10 mouse cellular contexts compared by ENCODE assay signal in the genomic region with DNA sequence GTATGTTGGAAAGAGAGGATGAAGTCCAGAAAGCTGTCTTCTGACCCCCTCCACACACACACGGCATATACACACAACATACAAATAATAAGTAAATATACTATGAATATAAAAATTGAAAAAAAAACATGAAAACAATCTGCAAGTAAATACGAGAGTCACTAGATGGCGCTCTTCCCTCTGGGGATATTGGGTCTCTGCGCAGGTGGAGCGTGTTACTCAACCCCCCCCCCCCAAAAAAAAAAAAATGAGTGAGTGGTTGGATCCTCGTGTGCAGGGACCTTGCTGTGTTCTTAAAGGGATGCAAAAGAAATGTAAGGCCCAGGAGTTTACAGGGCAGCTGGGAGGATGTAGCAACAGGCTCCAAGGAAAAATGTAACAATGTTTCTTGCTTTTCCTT. TPM values are rescaled to one million over a fixed set of nuclear protein-coding genes. Genes with fewer than 3 reads are reported as not detected.
DNase-seq lines count a peak whose midpoint lies in the region; ATAC-seq and TF ChIP-seq lines count a peak whose summit lies in the region.
"Had no signal": no experiment of that assay in that cellular context is flagged by ENCODE, and none has a peak within 500 bp of the region (broad histone marks: within the 10 kb centered on the region; RNA-seq: fewer than 3 reads in every experiment).

No protein-coding gene starts in this region.

- H3K4me1 ChIP-seq in forebrain, embryonic 12.5 days = peaks cover 11% of the 10 kb centered on the region
- H3K4me1 ChIP-seq in forebrain, embryonic 13.5 days = peaks cover 7% of the 10 kb centered on the region
- peaks cover 4% of the 10 kb centered on the region for H3K4me1 ChIP-seq in limb, embryonic 11.5 days (ENCODE audit: control insufficient read depth, insufficient read depth, low read length)
- H3K4me1 ChIP-seq in limb, embryonic 10.5 days = peaks cover 10% of the 10 kb centered on the region
- H3K4me1 ChIP-seq in embryonic facial prominence, embryonic 14.5 days (ENCODE audit: control insufficient read depth, insufficient read depth, low read length) = peaks cover 5% of the 10 kb centered on the region; the same call in 1 of the 2 replicates

- CTCF ChIA-PET in Patski (lab: Charles Lee) = interaction anchor here (0.8 to 1.3 kb wide), 5 partner anchors 11 to 74 kb away, joined by 3 to 5 read pairs (median 4); a partner anchor contains a TSS

- H3K36me3 ChIP-seq in forebrain, embryonic 12.5 days (replicated peaks) = no peaks in the 10 kb centered on the region
- H3K36me3 ChIP-seq in forebrain, embryonic 13.5 days (ENCODE audit: poor library complexity, severe bottlenecking) = no peaks in the 10 kb centered on the region
- H3K36me3 ChIP-seq in limb, embryonic 11.5 days (ENCODE audit: control insufficient read depth, insufficient read depth, low read length) = no peaks in the 10 kb centered on the region
- no peaks in the 10 kb centered on the region for H3K36me3 ChIP-seq in limb, embryonic 10.5 days
- no peaks in the 10 kb centered on the region for H3K36me3 ChIP-seq in embryonic facial prominence, embryonic 14.5 days (ENCODE audit: control insufficient read depth, insufficient read depth, low read length)
- H3K36me3 ChIP-seq: hindbrain, embryonic 15.5 days; neural tube, embryonic 12.5 days had no signal

- H3K27me3 ChIP-seq in forebrain, embryonic 12.5 days = peaks cover 4% of the 10 kb centered on the region; the same call in 1 of the 2 replicates
- H3K27me3 ChIP-seq in forebrain, embryonic 13.5 days = peaks cover 4% of the 10 kb centered on the region
- H3K27me3 ChIP-seq in limb, embryonic 11.5 days (ENCODE audit: control insufficient read depth, insufficient read depth, low read length) = no peaks in the 10 kb centered on the region
- H3K27me3 ChIP-seq in limb, embryonic 10.5 days (ENCODE audit: low read depth, poor library complexity, severe bottlenecking) = no peaks in the 10 kb centered on the region
- H3K27me3 ChIP-seq in Patski = no peaks in the 10 kb centered on the region
- no peaks in the 10 kb centered on the region for H3K27me3 ChIP-seq in embryonic facial prominence, embryonic 14.5 days (replicated peaks; ENCODE audit: control insufficient read depth, insufficient read depth, low read length)
- H3K27me3 ChIP-seq: hindbrain, embryonic 15.5 days; neural tube, embryonic 12.5 days had no signal

- no peak overlapping the region for H3K4me3 ChIP-seq in forebrain, embryonic 12.5 days (replicated peaks)
- H3K4me3 ChIP-seq in forebrain, embryonic 13.5 days = no peak overlapping the region
- H3K4me3 ChIP-seq in limb, embryonic 11.5 days (ENCODE audit: low read depth, low read length) = no peak overlapping the region
- no peak overlapping the region for H3K4me3 ChIP-seq in limb, embryonic 10.5 days
- H3K4me3 ChIP-seq in embryonic facial prominence, embryonic 14.5 days (ENCODE audit: low read depth, low read length) = no peak overlapping the region
- H3K4me3 ChIP-seq: hindbrain, embryonic 15.5 days; neural tube, embryonic 12.5 days had no signal

- POLR2A ChIA-PET in Patski (lab: Charles Lee) = no interaction called here

- TF ChIP-seq CTCF in Patski (IDR thresholded peaks at IDR 0.05) = peak; percentile 37

- no peak for ATAC-seq in forebrain, embryonic 12.5 days (ENCODE audit: low FRiP score)
- ATAC-seq in forebrain, embryonic 13.5 days = no peak
- no peak for ATAC-seq in limb, embryonic 11.5 days (ENCODE audit: insufficient number of reproducible peaks, low FRiP score, low TSS enrichment, low read depth)
- no peak for ATAC-seq in Patski
- ATAC-seq in embryonic facial prominence, embryonic 14.5 days (ENCODE audit: low read depth) = no peak

- no peaks in the 10 kb centered on the region for H3K9me3 ChIP-seq in forebrain, embryonic 12.5 days
- H3K9me3 ChIP-seq in forebrain, embryonic 13.5 days (replicated peaks) = no peaks in the 10 kb centered on the region
- H3K9me3 ChIP-seq in limb, embryonic 11.5 days (ENCODE audit: control insufficient read depth, low read length) = no peaks in the 10 kb centered on the region
- H3K9me3 ChIP-seq in limb, embryonic 10.5 days (replicated peaks) = no peaks in the 10 kb centered on the region
- no peaks in the 10 kb centered on the region for H3K9me3 ChIP-seq in embryonic facial prominence, embryonic 14.5 days (ENCODE audit: control insufficient read depth, low read length)
- H3K9me3 ChIP-seq: hindbrain, embryonic 15.5 days; neural tube, embryonic 12.5 days had no signal

- in situ Hi-C loops in Patski (cut with MboI; ENCODE audit: low pct_unique_long_range_greater_than_20kb) = no loop called here

- H3K27ac ChIP-seq in forebrain, embryonic 12.5 days = no peak overlapping the region
- no peak overlapping the region for H3K27ac ChIP-seq in forebrain, embryonic 13.5 days
- H3K27ac ChIP-seq in limb, embryonic 11.5 days (replicated peaks; ENCODE audit: low read depth, low read length) = no peak overlapping the region
- no peak overlapping the region for H3K27ac ChIP-seq in limb, embryonic 10.5 days
- H3K27ac ChIP-seq in embryonic facial prominence, embryonic 14.5 days (replicated peaks; ENCODE audit: low read depth, low read length) = no peak overlapping the region
- H3K27ac ChIP-seq: hindbrain, embryonic 15.5 days; neural tube, embryonic 12.5 days had no signal

- WGBS in forebrain, embryonic 12.5 days = 3% methylated on average over 6 of the region's 6 CpGs
- 2% methylated on average over 6 of the region's 6 CpGs for WGBS in forebrain, embryonic 13.5 days
- 2% methylated on average over 6 of the region's 6 CpGs for WGBS in limb, embryonic 11.5 days
- 6% methylated on average over 6 of the region's 6 CpGs for WGBS in limb, embryonic 10.5 days
- WGBS in embryonic facial prominence, embryonic 14.5 days = 2% methylated on average over 6 of the region's 6 CpGs

- peak overlapping the region; percentile 29; the same call in 1 of the 2 replicates for H3K9ac ChIP-seq in forebrain, embryonic 12.5 days
- no peak overlapping the region for H3K9ac ChIP-seq in forebrain, embryonic 13.5 days
- H3K9ac ChIP-seq in limb, embryonic 11.5 days (ENCODE audit: low read length) = no peak overlapping the region
- no peak overlapping the region for H3K9ac ChIP-seq in embryonic facial prominence, embryonic 14.5 days (ENCODE audit: low read depth, low read length)
- H3K9ac ChIP-seq: hindbrain, embryonic 15.5 days; neural tube, embryonic 12.5 days had no signal

- DNase-seq in limb, embryonic 11.5 days (ENCODE audit: low spot score) = peak; percentile 50
- DNase-seq in limb, embryonic 10.5 days (ENCODE audit: low spot score) = no peak
- no peak for DNase-seq in Patski (ENCODE audit: low read depth, low spot score)
- peak; percentile 83 for DNase-seq in embryonic facial prominence, embryonic 14.5 days (ENCODE audit: low spot score)
- peak; percentile 34 for DNase-seq in telencephalon, adult 2 months (ENCODE audit: low read depth, low spot score)
- no peak for DNase-seq in kidney, adult 8-10 months

- H3K4me2 ChIP-seq in forebrain, embryonic 12.5 days = no peak overlapping the region
- H3K4me2 ChIP-seq in forebrain, embryonic 13.5 days = no peak overlapping the region
- H3K4me2 ChIP-seq in limb, embryonic 11.5 days (ENCODE audit: low read depth, severe bottlenecking) = no peak overlapping the region
- H3K4me2 ChIP-seq in embryonic facial prominence, embryonic 14.5 days (ENCODE audit: low read depth, low read length) = no peak overlapping the region
- H3K4me2 ChIP-seq: hindbrain, embryonic 15.5 days; neural tube, embryonic 12.5 days had no signal

RNA-seq across cellular contexts. Expression of a gene that starts 5.6 kb away (rescaled TPM):
- 272 and 275 TPM in 2 replicates for polyA plus RNA-seq in forebrain, embryonic 12.5 days (2016; fragmentation: Nextera tagmentation; extraction: Ambion mirVana)
- polyA plus RNA-seq in forebrain, embryonic 13.5 days (2015; fragmentation: Nextera tagmentation; extraction: Ambion mirVana) = 250 and 261 TPM in 2 replicates
- polyA plus RNA-seq in limb, embryonic 11.5 days (2014; fragmentation: Nextera tagmentation; extraction: Ambion mirVana) = 243 and 254 TPM in 2 replicates
- polyA plus RNA-seq in limb, embryonic 10.5 days (2016; fragmentation: Nextera tagmentation; extraction: Ambion mirVana) = 233 TPM in 2 replicates
- 102 TPM for polyA plus RNA-seq in Patski (2021)
- 159 and 163 TPM in 2 replicates for polyA plus RNA-seq in embryonic facial prominence, embryonic 14.5 days (2014; fragmentation: Nextera tagmentation; extraction: Ambion mirVana)

RNA-seq across cellular contexts. Expression of a gene that starts 39.3 kb away (rescaled TPM):
- polyA plus RNA-seq in forebrain, embryonic 12.5 days (2016; fragmentation: Nextera tagmentation; extraction: Ambion mirVana) = 0.63 and 1.1 TPM in 2 replicates
- polyA plus RNA-seq in forebrain, embryonic 13.5 days (2015; fragmentation: Nextera tagmentation; extraction: Ambion mirVana) = 0.64 and 0.79 TPM in 2 replicates
- 0.30 and 0.64 TPM in 2 replicates for polyA plus RNA-seq in limb, embryonic 11.5 days (2014; fragmentation: Nextera tagmentation; extraction: Ambion mirVana)
- polyA plus RNA-seq in limb, embryonic 10.5 days (2016; fragmentation: Nextera tagmentation; extraction: Ambion mirVana) = 0.35 TPM in 1 of 2 replicates, not detected in the other
- not detected for polyA plus RNA-seq in Patski (2021)
- 6.8 and 7.7 TPM in 2 replicates for polyA plus RNA-seq in embryonic facial prominence, embryonic 14.5 days (2014; fragmentation: Nextera tagmentation; extraction: Ambion mirVana)

Comparison
In these comparisons a context has a peak if more than half of its experiments do, and no peak if none do; other contexts are left out.
1. DNase-seq: peak in limb, embryonic 11.5 days (single experiment), embryonic facial prominence, embryonic 14.5 days (single experiment) and telencephalon, adult 2 months (single experiment); none in limb, embryonic 10.5 days (single experiment), Patski (single experiment) and kidney, adult 8-10 months (0 of 2).